Mouse (Mus musculus): Measurements from ENCODE around the gene Speg. TPM values are rescaled to one million over a fixed set of nuclear protein-coding genes. Genes with fewer than 3 reads are reported as not detected.

Gene Speg
- total RNA-seq, 2 experiments from 2014 or later: 104 to 112 TPM

DNA sequence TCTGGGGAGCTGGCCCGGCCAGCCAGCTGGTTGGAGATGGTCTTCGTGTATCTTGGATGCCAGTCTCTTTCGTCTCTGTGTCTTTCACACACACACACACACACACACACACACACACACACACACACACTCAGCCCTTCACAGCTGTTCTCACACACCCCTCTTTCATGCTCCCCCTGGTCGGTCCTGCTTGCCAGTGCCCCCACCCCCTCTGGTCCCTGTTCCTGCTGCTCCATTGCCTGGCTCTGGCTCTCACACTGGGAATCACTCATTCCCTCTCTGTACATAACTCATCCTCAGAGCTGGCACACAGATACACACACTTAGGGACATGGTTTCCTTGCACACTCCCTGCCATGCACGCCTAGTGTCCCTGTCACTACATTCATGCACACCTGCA lies 76.8 kb downstream of the Speg start:
- DNase-seq: no peak
- intact Hi-C loops (cut with DNase I): no loop called here

DNA sequence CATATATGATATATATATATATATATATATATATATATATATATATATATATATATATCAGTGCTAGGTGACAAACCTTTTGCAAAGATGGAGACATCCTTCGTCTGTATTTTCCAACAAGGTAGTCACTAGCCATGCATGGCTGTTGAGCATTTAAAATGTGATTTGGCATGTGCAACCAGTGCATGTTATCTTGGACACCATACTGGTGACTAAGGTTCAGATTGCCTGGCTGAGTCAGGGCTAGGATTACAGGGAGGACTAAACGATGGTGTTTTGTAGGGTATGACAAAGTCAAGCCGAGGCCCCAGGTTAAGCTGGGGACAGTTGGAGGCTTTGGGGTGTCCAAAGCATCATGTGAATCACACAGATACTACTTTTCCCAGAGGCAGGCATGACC lies 80.3 kb downstream of the Speg start:
- DNase-seq: no peak
- intact Hi-C loops (cut with DNase I): no loop called here

DNA sequence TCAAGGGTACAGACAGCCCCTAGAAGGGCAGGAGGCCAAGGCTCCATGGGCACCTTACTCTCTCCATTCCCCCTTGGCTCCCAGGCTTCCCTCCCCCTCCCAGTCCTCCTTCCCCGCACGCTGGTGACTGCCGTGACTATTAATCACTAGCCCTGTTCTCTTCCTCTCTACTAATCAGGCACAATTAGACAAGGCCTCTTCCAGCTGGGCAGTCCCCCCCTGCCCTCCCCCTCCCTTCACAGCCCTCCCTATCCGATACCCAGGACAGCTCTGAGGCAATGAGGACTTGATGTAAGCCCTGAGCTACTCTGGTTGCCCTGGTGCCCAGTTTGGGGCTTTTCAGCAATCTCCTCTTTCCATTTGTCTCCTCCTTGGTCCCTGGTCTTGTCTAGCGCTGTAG lies 80.9 kb downstream of the Speg start:
- intact Hi-C loops (cut with DNase I): no loop called here
- no peak for DNase-seq

DNA sequence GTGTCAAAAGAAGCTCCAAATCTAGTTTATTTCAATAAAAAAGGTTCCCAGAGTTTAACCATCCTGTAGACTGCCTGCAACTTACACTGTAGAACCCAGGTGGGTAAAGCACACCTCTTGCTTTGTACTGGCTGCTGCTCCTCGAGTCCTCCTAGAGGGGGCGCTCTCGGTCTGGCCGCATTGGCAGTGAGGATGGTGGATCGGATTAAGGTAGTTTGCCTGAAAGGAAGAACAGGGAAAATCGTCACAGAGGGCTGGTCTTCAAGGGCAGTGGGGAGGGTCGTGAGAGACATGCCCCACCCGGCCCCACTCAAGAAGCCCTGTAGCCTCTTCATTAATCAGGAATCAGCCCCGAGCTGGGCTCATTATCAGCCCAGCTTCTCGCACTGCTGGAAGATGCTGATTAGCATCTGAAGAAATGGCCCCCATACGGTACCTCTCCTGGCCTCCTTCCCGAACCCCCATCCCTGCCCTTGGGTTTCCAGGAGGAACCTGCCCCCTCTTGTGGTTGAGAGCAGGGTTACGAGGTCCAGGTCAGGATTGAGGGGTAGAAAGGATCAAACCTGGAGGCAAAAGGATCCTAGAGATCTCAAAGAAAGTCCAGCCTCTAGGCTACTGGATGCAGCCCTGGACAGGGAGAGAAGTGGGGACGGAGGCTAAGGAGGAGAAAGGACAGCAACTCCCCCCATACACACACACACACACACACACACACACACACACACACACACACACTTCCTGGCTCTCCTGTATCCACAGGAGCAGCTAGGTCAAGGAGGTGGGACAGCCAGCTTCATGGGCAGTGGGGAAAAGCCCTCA lies 81.9 kb downstream of the Speg start:
- intact Hi-C loops (cut with DNase I): no loop called here
- DNase-seq: no peak

DNA sequence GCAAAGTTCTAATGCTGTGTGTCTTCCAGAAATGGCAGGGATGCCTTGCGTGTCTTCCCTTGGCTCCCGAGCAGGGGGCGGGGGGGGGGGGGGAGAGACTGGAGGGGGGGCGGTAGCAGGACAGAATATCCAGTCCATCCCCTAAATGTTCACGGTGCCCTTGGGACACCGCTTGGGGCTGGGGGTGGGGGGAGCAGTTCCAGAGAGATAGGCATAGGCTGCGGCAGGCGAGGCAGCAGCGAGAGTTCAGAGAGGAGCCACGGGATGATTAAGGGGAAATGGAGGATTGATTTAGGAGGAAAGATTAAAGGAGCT lies 82.6 kb downstream of the Speg start:
- no peak for DNase-seq
- intact Hi-C loops (cut with DNase I): no loop called here

DNA sequence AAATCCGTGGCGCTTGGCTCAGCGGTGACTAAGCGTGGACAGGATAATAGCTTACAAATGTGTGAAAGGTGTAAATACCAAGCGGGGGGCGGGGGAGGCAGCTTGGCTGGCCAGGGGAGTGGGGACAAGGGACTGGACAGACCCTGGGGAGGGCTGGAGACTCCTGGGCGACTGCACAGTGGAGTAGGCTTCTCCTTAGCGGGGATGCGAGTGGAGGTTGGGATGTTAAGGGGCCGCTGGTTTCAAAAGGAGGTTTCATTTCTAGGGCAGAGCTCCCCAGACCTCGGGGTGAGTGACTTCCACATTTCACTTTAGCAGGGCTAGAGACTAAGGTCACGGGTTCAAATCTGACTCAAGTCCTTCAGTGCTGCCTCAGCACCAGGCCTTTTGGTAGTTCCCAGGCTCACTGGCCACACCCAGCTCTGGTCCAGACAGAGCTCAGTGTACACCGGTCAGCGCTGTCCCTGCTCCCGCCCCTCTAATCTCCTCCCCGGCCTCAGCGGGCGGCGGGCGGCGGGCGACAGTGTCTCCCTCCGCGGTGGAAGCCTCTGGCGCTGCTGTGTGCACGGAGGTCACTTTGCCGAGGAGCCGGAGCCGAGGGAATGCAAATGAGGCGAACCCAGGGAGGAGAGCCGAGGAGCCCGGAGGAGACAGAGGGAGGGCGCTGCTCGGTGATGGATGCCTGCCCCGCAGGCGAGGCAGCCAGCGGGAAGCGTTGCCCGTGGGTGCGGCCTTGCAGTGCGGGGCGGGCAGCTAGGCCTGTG lies 83.1 kb downstream of the Speg start:
- intact Hi-C loops (cut with DNase I): no loop called here

DNA sequence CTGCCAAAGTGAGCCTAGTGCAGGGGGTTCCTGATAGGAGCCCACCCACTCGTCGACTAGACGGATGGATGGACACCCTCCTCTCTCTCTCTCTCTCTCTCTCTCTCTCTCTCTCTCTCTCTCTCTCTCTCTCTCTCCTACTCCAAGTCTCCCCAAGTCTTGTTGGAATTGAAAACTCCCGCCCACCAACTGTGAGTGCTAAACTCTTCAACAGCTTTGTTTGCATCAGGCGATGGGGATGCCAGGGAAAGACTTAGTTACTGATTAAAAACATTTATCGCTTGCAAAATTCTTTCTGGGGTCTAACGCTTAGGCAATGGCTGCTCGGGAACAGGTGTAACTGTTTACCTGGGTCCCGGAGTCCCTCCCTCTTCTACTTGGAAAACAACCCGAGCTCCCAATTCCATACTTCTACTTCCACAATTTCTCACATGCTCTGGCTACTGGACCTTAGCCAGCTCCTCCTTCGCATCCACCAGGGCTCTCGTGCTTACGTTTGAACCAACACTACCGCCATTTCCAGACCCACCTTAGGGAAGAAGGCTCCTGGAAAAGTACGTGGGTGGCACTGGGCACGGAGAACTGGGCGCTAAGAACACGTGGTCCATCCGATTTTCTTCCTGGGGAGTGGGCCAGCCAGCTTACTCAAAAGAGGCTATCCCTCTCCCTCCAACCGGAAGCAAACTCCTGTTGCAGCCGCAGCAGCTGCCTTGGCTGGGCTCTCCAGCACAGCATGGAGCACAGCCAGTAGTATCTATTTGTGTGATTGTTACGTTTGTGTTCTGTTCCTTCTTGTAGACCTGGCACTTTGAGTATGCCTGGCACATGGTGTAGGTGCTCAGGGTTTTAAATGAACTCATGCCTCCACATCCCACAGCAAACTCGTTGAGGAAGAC lies 83.9 kb downstream of the Speg start:
- DNase-seq: peak; percentile 56 to 60
- intact Hi-C loops (cut with DNase I): no loop called here

More for the DNA sequence above, 83.1 kb downstream of the Speg start:
- DNase-seq: peak; percentile 53 to 59

DNA sequence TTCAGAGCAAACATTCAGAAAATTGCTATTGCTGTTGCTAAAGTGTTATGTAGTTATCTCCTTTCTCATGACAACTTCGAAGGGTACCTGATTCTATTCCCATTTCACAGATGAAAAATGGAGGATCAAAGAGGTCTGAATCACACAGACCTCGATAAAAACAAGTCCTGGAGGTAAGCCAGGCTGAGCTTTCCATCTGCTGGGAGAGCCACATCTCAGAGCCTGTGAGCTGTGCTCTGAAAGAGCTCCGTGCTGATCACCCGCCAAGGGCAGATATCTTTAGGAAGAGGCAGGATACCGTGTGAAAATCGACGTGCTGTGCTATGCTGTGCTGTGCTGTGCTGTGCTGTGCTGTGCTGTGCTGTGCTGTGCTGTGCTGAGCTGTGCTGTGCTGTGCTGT lies 85.2 kb downstream of the Speg start:
- no peak for DNase-seq
- intact Hi-C loops (cut with DNase I): no loop called here

DNA sequence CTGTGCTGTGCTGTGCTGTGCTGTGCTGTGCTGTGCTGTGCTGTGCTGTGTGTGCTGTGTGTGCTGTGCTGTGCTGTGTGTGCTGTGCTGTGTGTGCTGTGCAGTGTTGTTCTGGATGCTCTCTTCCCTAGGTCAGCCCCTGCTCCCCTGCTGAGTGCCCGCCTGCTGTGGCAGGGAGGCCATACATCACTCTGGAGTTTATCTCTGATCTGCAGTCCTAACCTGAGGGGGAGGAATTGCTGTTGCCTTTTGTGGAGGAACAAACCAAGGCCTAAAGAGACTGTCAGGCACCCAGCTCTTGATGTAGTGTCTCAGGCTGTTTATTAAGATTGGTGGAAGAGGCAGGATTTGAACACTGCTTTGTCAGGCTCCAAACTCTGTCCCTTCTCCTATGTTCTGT lies 87.5 kb downstream of the Speg start:
- intact Hi-C loops (cut with DNase I): no loop called here
- no peak for DNase-seq

DNA sequence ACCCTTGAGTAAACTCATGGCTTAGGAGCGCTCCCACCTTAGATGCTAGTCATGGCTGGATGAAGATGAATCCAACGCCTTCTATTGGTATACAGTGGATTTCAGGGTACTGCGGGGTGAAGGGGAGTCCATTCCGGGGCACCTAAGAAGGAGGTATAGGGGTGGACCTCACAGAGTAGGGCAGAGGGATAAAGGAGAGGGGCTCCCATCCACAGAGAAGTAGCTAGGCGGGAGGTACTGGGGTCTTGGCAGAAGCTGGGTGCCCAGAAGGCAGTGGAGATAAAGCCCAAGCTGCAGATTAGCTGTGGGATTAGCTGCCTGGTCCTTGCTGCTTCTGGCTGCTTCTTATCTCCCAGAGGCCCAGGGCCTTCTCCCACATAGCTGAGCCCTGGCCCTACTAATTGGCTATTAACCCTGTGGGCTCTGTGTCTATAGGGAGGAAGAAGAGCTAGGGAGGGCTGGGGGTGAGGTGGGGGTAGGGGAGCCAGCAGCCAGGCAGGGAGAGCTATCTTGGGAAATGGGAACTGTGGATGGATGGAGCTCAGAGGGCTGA lies 88.6 kb downstream of the Speg start:
- intact Hi-C loops (cut with DNase I): no loop called here
- no peak for DNase-seq

DNA sequence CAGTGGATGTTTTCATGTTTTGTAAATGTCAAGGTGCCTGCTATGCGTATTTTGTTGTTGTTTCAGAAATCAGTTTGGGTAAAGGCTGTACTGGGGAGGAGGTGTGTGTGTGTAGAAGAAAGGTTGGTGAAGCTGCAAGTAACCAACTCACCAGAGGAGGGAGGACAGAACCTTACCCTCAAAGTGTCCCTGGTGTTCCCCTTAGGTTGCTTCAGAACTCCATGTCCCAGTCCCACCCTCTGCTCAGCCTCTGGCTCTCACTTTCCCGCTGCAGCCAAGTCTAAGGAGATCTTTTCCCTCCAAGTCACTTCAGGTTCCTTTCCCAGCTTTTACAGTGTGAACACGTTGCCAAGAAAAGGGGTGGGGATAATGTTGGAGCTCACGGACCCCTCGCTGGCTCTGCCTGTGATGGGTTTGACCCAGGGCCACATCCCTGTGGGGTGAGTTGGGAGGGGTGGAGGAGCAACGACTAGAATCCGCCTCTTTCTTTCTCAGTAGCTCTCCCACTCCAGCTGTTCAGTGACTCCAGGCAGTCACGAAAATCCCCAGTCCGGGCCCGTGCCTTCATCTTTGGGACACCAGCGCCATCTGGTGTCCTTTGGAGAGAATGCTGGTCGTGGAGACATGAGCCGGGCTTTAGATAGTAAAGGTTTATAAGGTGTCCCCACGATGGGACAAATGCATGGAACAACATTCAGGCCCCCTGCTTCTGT lies 92.3 kb downstream of the Speg start:
- peak; percentile 83 to 90 for DNase-seq
- intact Hi-C loops (cut with DNase I): loop anchor here (1.0 to 2.0 kb wide), 3 partner anchors 22 to 124 kb away; no protein-coding TSS in a partner anchor

DNA sequence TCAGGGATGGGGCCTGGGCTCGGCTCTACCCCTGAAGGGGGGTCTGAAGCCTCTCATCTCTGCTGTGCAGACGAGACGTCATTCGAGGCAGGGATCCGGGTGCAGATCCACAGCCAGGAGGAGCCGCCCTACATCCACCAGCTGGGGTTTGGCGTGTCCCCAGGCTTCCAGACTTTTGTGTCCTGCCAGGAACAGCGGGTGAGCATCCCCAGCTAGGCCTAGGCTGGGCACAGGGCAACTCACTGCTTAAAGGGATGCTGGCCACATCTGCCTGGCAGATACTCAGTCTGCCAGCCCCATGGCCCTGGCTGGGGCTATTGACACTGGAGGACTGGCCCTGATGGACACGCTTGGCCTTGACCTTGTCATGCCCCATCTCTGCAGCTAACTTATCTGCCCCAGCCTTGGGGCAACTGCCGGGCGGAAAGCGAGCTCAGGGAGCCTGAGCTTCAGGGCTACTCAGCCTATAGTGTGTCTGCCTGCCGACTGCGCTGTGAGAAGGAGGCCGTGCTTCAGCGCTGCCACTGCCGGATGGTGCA lies 94.3 kb downstream of the Speg start:
- intact Hi-C loops (cut with DNase I): no loop called here

DNA sequence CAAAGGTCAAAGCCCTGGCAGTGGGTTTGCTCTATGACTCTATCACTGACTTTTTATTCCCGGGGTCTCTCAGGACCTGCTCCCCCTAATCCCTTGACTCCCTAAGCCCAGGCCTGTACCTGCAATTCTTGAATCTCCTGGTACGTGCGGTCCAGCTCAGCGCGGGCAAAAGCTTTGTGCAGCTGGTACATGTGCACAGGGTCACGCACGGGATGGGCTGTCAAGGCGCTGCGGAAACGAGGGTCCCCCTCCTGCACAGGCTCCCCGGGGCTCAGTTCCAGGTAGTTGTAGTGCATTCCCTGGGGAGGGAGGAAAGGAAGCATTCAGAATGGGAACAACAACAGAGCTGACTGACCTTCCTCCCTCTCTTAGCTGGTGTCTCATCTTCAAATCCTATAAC lies 101.3 kb downstream of the Speg start:
- intact Hi-C loops (cut with DNase I): no loop called here
- DNase-seq: no peak

More for the DNA sequence above, 94.3 kb downstream of the Speg start:
- no peak for DNase-seq

DNA sequence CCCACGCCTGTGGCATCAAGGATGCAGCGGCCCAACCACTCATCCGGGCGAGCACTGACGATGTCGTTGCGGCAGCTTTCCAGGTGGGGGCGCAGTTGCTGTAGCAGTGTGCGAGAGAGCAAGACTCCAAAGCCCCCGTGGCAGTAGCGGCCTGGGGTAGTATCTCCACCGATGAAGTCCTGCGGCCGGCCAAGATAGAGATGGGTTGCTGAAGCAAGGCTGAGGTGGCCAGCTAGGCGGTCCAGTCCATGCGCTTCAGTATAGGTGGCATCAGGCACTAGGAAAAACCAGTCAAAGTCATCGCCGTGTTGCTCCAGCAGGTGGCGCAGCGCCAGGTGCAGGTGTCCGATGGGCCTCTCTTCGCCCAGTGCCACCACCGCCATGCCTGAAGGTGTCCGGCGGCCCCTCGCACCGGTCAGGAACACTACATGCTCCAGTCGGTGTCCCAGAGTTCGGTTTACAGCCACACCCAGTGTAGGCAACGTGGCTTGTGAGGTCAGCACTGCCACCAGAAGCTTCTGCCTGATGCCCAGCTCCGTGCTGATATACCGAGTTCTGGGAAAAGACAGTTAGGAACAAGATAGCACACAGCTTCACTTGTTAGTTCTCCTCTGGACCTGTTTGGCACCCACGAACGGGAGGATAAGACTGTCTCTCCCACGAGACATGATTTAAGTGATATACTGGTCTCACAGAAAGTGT lies 102.3 kb downstream of the Speg start:
- intact Hi-C loops (cut with DNase I): loop anchor here (1.0 kb wide), 1 partner anchor 120 kb away; no protein-coding TSS in a partner anchor
- DNase-seq: peak; percentile 88 to 91

DNA sequence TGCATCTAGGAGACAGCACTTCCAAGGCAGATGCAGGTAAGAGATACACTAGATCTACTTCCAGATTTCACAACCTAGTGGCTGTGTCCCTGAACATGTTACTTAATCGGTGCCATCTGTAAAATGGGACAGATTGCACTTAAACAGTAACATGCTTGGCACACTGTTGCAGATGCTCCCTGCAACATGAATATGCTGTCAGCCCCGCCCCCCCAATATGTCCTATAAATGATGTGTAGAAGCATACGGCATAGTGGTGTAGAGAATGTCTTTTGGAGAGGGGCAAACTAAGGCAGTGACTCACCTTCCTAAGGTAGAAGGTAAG lies 102.8 kb downstream of the Speg start:
- intact Hi-C loops (cut with DNase I): loop anchor here (1.0 kb wide), 2 partner anchors 81 to 119 kb away; no protein-coding TSS in a partner anchor
- no peak for DNase-seq

DNA sequence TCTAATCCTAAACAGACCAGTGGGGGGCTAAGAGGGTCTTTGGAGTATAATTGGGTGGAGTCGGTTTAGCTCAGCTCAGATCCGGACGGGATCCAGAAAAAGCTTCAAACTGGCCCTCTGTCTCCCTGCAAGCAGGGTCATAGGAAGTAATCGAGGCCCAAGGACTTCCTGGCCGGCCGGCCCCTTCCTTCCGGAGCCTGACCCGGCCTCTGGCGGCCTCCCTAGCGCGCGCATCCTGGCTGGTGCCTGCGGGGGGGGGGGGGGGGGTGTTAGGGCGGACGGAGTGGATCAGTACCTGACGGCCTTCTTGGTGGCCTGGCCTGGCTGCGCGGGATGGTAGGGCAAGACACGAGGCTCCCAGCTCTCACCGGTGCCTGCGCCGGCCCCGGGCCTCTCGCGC lies 103.4 kb downstream of the Speg start:
- intact Hi-C loops (cut with DNase I): loop anchor here (1.0 kb wide), 1 partner anchor 81 kb away; no protein-coding TSS in a partner anchor
- DNase-seq: peak; percentile 60 to 67

DNA sequence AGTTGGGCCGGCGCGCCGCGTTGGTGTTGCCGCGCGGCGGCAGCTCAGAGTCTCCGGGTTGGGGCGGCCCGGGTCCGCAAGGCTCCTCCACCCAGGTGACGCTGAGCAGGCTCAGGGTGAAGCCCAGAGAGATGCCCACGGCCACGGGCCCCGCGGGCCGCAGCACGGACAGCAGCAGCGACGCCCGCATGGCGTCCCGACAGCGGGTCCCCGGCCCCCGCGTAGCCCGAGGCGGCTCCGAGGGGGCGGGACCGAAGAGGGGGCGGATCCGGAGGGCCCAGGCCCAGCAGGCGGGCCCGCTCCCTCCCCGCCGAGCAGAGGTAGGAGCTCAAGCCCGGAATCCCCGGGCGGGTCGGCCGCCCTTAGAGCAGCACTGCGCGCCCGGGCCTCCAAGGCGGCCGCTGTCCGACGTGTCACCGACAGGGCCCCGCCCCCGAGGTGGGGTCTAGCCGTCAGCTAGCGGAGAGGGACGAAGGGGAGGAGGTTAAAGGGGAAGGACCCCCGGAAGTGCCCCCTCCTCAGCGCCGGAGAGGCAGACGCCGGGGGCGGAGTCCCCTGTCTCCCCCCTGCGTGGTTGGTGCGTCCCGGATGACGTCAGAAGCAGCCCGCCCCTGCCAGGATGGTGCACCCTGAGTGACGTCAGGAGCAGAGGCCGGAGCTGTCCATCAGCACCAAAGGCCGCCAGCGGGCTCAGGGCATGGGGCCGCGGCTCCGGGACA lies 104.0 kb downstream of the Speg start, which contains the start of the genes Chpf and Tmem198:
Chpf (minus strand) TSS at position 392 of the 719 bp plus-strand sequence.
Tmem198 (plus strand) TSS at position 617 of the 719 bp plus-strand sequence.
- intact Hi-C loops (cut with DNase I): loop anchor here (1.0 kb wide), 1 partner anchor 80 kb away; no protein-coding TSS in a partner anchor

DNA sequence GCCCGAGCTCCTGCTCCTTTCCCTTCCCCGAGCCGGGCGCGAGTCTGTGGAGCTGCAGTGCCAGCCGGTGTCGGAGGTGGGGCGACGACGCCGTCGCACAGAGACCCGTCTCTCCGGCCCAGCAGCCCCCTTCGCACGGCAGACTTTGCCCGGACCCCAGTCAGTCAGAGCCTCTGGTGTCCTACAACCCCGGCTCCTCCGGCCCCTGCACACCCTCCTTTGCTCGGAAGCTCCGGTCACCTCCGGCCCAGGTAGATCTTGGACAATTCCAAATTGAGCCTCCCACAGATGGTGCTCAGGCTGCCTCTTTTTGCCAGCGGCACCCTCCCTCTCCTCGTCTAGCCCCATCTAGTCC lies 104.5 kb downstream of the Speg start:
- DNase-seq: no peak
- intact Hi-C loops (cut with DNase I): no loop called here

More for the DNA sequence above, 104.0 kb downstream of the Speg start, which contains the start of the genes Chpf and Tmem198:
- peak; percentile 98 for DNase-seq

Data from heart, postnatal 10 days (tissue).